Mouse (Mus musculus): ENCODE data around the gene Arr3.

DNA sequence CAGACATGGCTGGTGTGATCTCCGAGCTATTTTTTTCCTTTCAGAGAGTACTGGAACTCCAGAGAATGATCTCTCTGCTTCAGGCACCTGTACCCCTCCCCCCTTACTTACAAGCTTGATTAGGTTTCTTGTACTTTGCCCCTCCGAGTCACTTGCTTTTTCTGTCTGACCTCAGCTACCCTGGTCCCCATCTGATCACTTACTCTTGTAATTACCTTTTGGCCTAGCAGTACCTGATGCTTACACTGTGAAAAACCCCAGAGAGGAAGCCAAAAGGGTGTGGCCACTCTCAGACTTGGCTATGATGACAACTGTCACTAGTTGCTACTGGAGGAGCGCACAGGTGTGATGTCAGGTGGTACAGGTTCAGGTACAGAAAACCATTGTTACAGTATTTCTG, 13.2 kb downstream of the Arr3 start:
- TF ChIP-seq CTCF (IDR thresholded peaks at IDR 0.05; ENCODE audit: low read depth), result no peak
- TF ChIP-seq EP300 (IDR thresholded peaks at IDR 0.05; ENCODE audit: low read depth), result no peak
